Mouse (Mus musculus) embryonic fibroblast, embryonic 13.5 days (primary cell): ENCODE measurements around the gene Pacsin3.

Experiments
- CTCF ChIP-seq: IDR thresholded peaks from 2 replicates; pipeline ENCODE4 v1.5.1; 2011; ENCODE audit warnings: mild to moderate bottlenecking, control low read depth, low read length, moderate library complexity, borderline replicate concordance; ENCODE audit not compliant: insufficient read depth
- POLR2A ChIP-seq: IDR thresholded peaks from 2 replicates; pipeline ENCODE4 v1.6.1; 2011; ENCODE audit warnings: low read depth, mild to moderate bottlenecking, control low read depth, low read length, moderate library complexity

DNA sequence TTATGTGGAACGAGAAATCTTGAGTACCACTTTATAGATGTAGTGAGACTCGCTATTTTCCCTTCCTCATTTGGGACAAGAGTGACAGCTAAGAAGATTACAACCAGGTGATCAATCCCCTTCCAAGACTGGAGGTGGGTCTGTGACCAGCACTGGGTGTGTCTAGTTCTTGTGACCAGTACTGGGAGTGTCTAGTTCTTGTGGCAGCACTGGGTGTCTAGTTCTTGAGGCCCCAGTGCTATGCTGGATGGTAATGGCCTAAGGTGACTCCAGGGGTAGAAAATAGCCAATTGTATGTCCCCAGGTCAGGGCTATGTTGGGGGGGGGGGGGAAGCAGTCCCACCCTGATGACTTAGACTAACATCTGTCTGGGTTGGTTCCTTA lies 23.6 kb downstream of the Pacsin3 start:
- TF ChIP-seq CTCF (no peak), POLR2A (no peak)
